Mouse (Mus musculus): ENCODE results near the gene Mdfic.

GRCm38 (mm10) chr6:15710080-15710479 lies 10.4 kb upstream of the Mdfic start:
- TF ChIP-seq CTCF (IDR thresholded peaks at IDR 0.05; ENCODE audit: low read depth, low read length) (no peak), POLR2A (IDR thresholded peaks at IDR 0.05; ENCODE audit: borderline replicate concordance, low read depth, low read length) (no peak)

Measured in bone marrow macrophage, adult 2 months (primary cell).